Mouse (Mus musculus) central nervous system, embryonic 14 days (tissue): Measurements from ENCODE around the gene Klra1. TPM values are rescaled to one million over a fixed set of nuclear protein-coding genes. Genes with fewer than 3 reads are reported as not detected.

Experiments
- polyA plus RNA-seq: library from polyadenylated mRNA; depleted of rRNA; stranded (reverse); fragments of >200 nt; gene quantifications from 2 replicates; pipeline ENCODE4 v1.2.3, GENCODE M21; 2012; rRNA removed

Gene Klra1
- not detected in 2 replicates for polyA plus RNA-seq

GRCm38 (mm10) chr6:130386750-130387149 is at the start of gene Klra1:
Klra1 (minus strand) TSS chr6:130386874.

GRCm38 (mm10) chr6:130337411-130337810 is 49.3 kb downstream of the Klra1 start, which contains the start of gene Klra3:
Klra3 (minus strand) TSS chr6:130337574.

Other genes starting within 250 kb of the Klra1 start
- not detected in 2 replicates for gene Klra9, start 193.8 kb downstream of the Klra1 start, polyA plus RNA-seq
- gene Klra7, start 153.6 kb downstream of the Klra1 start, polyA plus RNA-seq: not detected in 2 replicates
- gene Klra10, start 104.9 kb downstream of the Klra1 start, polyA plus RNA-seq: not detected in 2 replicates
- not detected in 2 replicates for gene Klra3, start 49.3 kb downstream of the Klra1 start, polyA plus RNA-seq